Mouse (Mus musculus) bone marrow, adult 2 months (tissue): Measurements from ENCODE around the gene Ank2.

Experiments used
- CTCF ChIP-seq: fragments of 200-500 bp; IDR thresholded peaks from 2 replicates; pipeline ENCODE4 v1.5.1; 2011; ENCODE audit warnings: low read length, control low read depth; ENCODE audit not compliant: control insufficient read depth, insufficient read depth
- POLR2A ChIP-seq: fragments of 200-500 bp; IDR thresholded peaks from 2 replicates; pipeline ENCODE4 v1.6.1; 2011; ENCODE audit warnings: low read depth, mild to moderate bottlenecking, control low read depth, low read length, borderline replicate concordance; ENCODE audit not compliant: control insufficient read depth

DNA sequence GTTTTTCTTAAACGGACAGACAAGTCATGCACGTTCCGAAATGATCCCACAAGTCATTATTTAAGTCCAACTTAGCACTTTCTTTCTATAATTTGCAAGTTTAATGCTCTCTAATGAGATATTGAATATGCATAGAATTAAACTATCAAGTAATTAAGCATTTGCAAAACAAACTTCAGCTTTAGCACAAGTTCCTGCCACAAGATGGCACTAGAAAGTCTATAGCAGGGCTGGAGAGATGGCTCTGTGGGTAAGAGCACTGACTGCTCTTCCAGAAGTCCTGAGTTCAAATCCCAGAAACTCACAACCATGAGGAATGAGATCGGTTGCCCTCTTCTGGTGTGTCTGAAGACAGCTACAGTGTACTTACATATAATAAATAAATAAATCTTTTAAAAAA, 45.4 kb downstream of the Ank2 start:
- no peak for TF ChIP-seq CTCF
- TF ChIP-seq POLR2A, result no peak
